Mouse (Mus musculus) cerebellum, adult 9-11 months (tissue): ENCODE measurements around the gene Thbs4.
A peak's percentile ranks its signal among the peaks of the same experiment; 100 is the strongest.

ENCODE experiments used
- DNase-seq: peaks from one replicate; pipeline ENCODE4 v3.0.0; 2022

The Thbs4 gene

GRCm38 (mm10) chr13:92711821-92712220, 82.8 kb downstream of the Thbs4 start:
- no peak for DNase-seq

GRCm38 (mm10) chr13:92710361-92710760, 84.3 kb downstream of the Thbs4 start:
- DNase-seq, result no peak

DNA sequence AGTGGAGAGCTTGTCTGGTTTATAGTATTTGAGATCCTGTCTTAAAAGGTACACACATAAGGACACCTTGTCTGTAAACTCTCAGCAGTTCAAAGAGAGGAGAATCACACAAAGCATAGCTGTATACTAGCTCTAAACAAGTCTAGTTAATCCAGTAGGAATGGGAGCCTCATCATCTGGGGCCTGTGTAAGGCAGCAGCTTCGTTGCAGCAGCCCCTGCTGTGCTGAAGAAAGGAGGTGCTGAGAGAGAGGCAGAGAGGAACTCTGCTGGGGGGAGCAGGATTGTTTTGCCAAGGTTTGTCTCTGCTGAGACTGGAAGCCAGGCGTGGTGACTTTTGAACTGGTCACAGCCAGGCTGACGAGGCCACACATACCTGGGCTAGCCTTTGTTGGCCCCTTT, 85.1 kb downstream of the Thbs4 start:
- no peak for DNase-seq

DNA sequence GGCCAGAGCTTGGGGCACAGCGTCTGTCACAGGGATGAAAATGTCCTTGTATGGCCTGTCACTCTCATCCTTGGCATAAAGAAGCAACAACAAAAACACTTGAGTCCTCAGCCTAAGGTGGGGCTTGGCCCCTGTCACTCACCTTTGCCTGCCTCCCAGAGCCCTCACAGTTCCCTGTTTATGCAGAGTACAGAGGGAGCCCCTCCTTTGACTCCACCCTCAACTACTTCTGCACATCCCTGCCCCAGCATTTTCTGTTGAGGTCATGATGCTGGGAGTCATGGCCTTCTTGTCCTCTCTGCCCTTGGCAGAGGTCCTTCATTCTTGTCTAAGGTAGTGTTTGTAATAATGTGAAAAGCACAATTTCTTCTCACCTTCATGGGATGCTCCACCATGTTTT, 86.2 kb downstream of the Thbs4 start:
- no peak for DNase-seq

DNA sequence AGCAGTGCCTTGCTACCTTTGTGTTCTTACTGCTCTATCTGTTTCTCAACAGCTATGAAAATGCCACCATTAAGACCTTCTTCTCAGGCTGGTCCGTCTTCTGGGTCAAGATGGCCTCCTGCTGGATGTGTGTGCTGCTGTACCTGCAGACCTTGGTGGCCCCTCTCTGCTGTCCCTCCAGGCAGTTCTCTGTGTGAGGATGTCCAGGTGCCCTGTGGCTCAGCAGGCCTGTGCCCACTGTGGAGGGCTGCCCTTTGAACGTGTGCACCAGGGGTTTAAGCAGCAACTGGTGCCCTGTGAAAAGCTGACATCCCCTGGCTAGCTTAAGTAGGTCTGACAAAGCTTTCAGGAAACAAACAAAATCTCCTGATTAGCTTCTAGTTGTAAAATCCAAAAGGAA, 86.7 kb downstream of the Thbs4 start:
- no peak for DNase-seq

DNA sequence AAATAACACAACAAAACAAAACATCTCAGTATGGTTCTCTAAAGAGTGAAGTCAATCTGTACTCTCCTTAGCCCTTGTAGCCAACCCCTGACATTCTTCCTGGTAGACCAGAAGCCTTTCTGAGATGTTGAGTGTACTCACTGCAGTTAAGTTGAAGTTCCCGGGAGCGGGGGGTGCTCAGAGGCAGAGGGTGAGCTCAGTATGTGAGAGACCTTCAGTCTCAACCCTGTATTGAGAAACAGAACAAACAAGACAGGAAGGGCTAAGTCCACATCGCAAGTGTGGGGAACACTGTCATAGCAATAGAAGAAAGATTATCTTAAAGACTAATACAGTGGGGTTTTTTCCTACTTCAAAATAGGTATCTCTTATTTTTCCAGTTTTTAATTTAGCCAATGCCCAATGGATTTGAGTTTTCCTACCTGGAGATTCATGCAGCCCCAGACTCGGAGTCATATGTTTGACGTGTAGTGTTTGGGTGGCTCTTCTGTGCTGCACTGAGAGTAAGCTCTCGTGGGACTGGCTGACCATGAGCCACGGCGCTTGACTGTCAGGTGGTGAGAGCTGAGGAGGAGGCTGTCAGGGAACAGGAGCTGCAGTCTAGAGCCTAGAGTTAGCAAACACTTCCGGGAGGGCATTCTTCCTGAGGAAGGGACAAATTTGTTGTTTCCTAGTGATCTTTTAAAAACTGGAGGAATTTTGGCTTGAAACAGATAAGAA, 88.1 kb downstream of the Thbs4 start:
- DNase-seq, result no peak

- no peak for DNase-seq
These were observed 89.5 kb downstream of the Thbs4 start for GRCm38 (mm10) chr13:92705016-92705535.

DNA sequence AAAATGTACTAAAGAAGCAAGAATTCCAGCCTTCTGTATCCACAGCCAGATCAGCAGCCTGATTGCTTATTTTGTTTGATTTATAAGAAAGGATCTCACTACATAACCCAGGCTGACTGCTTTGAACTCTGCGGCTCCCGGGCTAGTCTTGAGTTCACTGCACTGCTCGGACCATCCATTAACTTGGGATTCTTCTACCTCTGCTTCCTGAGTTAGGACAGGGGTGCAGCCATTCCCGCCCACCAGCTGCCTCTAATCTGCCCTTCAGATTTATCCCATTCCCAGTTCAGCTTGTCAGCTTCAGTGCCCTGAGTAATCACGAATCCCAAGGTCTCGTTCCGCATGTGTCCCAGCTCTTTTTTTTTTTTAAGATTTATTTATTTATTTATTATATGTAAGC, 90.4 kb downstream of the Thbs4 start:
- no peak for DNase-seq

DNA sequence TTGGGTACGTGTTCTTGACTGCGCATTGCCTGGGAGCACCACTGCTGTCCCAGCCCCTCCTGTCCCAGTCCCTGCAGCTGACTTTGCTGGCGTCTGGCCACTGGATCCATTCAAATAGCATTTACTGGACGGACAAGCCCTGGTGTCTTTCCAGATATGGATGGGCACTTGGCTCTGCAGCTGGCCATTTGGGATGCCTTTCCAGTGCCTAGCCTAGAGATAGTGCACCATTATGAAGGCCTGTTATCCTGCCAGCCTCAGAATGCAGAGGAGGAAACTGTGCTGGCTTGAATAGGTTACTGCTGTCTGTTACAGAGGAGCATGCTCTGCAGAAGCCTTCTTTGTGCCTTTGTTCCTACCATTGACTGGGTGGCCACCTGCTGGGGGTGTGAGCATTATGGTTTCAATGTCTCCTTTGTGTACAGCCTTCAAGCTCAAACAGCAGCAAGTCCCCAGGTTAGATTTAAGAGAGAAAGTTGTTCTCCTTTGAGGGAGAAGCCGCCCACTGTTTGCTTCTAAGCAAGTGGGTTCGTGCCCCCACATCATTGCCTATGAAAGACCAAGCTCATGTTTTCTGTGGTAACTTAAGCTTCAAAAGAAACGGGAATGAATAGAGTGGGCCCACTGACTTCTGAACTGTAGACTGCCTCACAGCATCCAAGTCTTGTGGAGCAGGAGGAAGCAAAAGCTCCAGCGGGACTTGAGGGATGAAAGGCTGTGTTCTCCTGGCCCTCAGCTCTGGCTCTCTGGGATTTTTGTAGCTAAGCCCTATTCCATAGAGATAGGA, 91.2 kb downstream of the Thbs4 start:
- peak; percentile 60 for DNase-seq

DNA sequence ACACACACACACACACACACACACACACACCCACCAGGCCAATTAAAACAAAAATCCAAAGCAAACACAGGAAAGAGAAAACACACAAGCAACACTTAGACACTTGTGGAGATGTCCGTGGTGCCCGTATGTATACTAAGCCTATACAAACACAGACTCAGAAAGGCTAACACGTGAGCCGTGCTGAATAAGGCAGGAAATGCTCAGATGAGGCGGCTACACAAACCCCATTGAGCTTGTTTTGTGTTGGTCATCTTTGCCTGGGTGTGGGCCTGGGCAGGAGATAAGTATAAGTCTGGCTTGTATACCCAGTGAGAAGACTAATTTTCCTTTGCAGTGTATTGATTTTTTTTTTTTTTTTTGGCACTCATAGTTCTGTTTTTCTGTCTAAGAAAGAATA, 92.6 kb downstream of the Thbs4 start:
- no peak for DNase-seq
